Mouse (Mus musculus) ovary, postnatal 10 days (tissue): ENCODE results near the gene Nufip1.
"Not testable (repeated sequence)": the region's sequence is repeated elsewhere in the genome, so short reads cannot be mapped to it uniquely, and the experiment has no call there.

ENCODE experiments used
- DNase-seq: peaks from one replicate; pipeline ENCODE4 v3.0.0; 2022; ENCODE audit warnings: low spot score

Nufip1 gene

DNA sequence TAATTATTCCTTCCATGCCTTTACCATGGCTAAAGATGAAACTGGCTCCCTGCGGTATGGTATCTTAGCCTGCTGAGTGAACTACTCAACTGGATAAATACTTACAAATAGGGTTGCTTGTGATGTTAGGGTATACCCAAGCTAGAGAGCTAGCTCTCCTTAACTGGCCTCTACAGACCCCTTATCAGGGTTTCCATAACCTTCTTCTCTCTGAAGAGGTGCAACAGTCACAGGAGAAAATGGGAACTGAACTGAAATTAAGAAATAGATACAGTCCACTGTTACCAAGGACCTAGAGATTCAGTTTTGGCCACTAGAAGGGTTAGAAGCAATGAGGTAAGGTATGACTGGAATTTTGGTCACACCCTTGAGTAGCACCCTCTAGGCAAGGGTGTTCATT, 34.6 kb downstream of the Nufip1 start:
- DNase-seq = no peak

DNA sequence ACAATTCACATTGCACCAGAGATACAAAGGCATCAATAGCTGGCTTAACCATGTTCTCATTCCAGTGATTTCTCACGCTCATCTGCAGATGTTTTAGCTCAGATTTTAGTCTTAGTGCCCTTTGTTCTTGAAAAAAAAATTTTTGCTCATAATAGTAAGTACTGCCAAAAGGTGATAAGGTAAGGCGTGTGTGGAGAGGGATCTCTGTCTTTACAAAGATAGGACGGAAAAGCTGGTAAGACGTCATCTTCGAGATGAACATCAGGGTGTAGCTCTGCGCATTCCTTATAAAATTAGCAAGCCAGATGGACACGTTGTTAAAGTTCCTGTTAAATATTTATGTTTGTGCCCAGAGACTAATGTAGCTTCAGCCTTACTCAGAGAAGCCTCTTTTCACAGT, 35.2 kb downstream of the Nufip1 start:
- no peak for DNase-seq

GRCm38 (mm10) chr14:76147061-76147460, 36.4 kb downstream of the Nufip1 start:
- no peak for DNase-seq

- no peak for DNase-seq
These were observed 37.6 kb downstream of the Nufip1 start for GRCm38 (mm10) chr14:76148294-76148693.

DNA sequence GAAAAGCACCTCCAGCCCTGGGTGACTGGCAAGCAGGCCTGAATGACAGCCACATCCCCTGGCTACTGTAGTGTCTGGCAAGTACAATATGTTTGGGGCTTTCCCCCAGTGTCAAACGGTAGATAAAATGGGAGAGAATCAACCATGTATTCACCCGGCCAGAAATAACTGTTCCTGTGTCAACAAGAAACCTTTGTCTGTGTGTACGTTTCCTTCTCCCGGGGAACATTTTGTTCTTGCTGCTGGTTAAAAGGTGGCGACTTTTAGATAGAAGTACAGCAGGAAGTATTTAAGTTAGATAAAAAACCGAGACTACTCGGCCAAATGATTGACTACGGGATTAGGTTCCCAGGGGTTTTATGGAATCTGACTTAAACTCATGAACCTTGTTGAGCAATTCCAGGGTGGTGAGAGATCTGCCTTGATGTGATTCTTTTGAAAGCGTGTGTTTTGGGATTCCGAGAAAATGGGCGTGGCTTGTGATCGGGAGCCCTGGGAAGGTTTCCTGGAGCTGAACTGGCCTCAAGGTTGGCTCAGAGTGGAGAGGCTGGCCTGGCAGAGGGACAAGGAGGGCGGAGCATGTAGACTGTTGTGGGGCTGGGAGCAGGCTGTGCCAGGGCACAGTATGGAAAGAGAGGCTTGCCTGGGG, 39.0 kb downstream of the Nufip1 start:
- DNase-seq = peak; percentile 34

DNA sequence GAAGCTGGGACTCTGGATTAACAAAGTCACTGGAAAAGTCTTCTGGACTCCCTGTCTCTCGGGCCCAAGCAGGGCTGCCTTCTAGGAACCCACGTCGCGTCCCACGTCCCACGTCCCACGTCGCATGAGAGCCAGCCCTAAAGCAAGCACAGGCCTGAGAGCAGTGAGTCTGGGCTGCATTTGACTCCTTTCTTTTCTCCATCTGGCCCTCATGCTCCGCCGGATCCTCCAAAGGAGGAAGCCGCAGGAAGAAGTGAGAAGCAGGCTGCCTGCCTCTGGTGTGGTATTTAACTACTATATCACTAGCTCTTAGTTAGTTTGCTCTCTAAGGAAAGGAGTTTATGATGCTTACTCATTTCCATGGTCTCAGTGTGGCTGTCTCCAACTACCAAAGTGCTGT, 39.8 kb downstream of the Nufip1 start:
- DNase-seq = no peak

GRCm38 (mm10) chr14:76151011-76151410, 40.3 kb downstream of the Nufip1 start:
- no peak for DNase-seq

DNA sequence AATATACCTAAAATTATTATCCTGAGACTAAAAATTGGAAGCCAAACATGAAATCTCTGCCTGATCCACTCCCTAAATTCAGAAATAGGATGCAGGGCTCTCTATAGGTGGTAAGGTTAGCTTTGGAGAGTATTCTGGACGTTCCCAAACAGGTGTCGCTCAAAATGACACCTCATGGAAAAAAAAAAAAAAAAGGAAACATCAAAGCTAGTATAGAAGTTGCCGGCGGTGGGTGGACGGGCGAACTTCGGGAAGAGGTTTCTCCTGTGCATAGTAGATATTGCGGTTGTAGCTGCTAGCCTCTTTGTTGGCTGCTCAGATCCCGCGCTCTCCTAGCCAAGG, 41.1 kb downstream of the Nufip1 start:
- DNase-seq = no peak

DNA sequence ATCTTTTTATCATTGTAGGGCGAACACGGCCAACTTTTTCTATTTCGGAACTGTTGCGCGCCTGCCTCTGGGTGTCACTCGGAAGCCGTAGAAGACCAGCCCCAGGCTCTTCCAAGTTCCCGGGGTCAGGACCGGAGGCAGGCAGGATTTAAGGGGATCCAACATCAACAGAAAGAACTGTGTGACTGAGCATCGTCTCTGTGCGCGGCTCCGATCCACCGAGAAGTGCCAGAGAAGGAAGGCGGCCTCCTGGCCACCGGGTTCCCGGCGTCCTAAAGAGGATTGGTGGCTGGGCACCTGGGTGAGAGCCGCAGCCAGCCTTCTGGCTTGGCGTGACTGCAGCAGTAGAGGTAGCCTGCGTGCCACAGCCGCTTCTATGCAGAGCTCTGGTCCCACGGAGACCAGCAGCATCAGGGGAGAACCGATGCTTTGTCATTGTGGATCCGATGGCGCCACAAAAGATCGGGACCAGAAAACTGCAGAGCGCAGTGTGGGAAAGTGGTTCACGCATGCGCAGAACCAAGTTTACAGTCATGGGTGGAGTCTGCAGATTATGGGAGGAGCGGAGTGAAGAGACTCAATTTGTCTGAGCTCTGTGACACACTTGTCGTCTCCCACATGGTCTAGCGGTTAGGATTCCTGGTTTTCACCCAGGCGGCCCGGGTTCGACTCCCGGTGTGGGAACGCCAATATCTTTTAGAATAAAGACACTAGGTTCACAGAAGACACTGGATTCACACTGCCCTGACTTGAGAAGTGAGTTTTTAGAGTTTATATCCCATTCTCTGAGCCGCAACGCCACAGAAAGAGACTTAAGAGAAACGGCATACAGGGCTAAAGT, 41.7 kb downstream of the Nufip1 start:
- DNase-seq = peak; percentile 96

GRCm38 (mm10) chr14:76153003-76153675, 42.4 kb downstream of the Nufip1 start:
- DNase-seq = no peak

DNA sequence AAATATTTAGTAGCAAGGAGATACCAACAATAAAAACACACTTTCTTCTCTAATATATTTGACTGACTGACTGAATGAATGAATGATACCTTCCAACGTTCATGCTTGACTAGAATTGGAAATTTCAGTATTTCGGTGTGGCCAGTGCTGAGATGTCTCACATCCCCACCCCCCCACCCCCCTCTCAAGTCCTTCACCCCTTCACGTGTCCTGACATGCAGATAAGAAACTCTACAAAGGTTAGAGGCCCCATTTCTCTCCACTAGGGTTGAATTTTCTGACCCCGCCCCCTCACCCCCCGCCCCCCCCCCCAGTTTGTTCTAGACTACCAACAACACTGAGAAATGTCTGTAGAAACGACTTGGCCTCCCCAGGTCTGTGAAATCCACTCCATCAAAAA, 43.1 kb downstream of the Nufip1 start:
- DNase-seq = no peak

DNA sequence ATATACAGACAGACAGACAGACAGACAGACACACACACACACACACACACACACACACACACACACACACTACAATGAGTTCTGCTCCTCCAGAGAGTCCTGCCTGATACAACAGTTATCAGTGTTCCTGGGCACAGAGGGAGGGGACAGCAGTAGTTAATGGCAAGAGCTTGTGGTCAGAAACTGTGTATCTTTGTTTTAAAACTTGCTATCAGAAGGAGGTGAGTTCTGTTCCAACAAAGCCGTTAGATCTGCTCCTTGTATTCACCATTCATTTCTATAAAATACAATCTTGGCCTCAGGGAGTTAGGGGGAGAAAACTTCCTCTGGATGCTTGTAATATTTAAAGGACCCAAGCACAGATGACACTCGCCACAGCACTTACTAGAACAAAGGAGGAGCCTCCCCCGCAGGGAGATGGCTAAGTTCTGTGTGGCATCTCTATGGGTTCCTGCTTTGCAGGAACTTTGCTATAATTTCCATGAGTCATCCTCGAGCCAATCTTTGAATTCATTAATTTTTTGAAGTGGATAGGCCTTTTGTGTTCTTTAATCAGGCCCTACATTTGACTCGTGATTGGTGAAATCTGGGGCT, 47.6 kb downstream of the Nufip1 start:
- no peak for DNase-seq

DNA sequence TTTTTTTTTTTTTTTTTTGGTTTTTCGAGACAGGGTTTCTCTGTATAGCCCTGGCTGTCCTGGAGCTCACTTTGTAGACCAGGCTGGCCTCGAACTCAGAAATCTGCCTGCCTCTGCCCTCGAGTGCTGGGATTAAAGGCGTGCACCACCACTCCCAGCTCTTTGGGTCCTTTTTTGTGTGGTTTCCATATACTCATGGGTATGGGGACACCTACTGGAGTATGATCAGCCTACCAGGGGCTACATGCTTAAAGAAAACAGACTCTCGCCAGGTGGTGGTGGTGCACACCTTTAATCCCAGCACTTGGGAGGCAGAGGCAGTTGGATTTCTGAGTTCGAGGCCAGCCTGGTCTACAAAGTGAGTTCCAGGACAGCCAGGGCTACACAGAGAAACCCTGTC, 49.9 kb downstream of the Nufip1 start:
- DNase-seq = not testable (repeated sequence)

DNA sequence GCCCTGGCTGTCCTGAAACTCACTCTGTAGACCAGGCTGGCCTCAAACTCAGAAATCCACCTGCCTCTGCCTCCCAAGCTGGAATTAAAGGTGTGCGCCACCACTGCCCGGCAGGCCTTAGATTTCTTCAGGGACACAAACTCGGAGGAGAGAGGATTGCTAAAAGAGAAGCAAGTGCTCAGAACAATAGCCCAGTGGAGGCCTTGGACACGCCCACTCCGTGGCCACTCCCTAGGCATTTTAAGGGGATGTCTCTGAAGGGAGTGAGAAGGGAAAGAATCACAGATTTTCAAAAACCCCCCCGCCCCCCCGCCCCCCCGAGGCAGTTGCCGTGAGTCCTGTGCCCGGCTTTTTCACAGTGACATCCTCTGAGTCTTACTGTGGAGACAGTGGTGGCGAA, 53.5 kb downstream of the Nufip1 start:
- no peak for DNase-seq

DNA sequence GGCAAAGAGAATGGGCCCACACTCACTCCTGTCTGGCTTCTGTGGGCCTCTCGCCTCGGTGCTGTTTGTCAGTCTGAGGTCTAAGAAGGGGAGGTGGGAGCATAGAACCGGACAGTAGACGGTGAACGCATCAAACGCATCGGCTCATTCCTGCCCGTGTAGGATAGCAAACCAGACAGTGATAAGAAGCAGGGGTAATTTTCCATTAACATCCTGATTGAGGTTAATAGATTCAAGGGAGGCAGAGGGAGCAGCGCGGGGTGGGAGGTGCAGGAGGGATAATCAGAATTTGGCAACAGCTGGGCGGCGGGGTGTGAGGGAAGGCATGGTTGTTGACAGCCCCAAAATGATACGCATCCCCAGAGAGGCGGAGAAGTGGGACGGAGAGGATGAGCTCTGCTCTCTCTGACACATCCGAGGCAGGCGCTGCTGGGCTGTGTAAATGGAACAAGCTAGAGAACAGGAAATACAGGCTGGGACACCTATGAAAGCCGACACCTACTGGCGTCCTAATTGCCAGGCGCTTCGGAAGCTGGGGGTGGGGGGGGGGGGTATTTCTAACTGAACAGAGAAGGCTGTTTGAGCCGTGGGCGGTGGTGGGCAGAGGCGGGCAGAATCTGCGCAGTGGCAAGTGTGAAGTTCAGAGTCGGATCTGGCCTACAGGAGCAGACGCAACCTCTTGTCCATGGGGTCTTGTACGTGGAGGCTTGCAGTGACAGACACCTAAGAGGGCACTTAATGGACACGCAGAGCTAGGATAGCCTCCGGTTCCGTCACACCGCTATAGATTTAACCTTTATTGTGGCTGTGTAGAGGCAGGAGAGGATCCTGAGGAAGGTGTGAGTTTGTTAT, 54.4 kb downstream of the Nufip1 start:
- DNase-seq = no peak

GRCm38 (mm10) chr14:76169876-76170466, 59.3 kb downstream of the Nufip1 start:
- no peak for DNase-seq

DNA sequence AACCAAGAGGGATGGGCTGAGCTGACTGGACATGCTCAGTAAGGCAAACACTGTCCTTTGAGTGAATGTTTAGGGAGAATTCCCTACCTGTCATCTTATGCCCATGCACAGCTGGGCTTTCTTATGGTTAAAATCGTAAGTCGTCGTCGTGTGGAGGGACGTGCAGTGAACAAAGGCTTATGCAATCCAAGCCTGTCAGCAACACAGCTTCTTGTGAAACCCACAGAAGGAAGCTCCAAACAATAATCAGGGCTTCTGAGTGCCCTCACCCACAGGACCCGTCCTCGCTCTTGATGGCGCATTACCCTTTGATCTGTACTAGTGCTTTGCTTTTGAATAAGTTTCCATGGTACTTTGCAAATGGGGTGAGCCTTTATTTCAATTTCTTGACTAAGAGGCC, 60.6 kb downstream of the Nufip1 start:
- no peak for DNase-seq

GRCm38 (mm10) chr14:76174328-76174727, 63.6 kb downstream of the Nufip1 start:
- DNase-seq = no peak

DNA sequence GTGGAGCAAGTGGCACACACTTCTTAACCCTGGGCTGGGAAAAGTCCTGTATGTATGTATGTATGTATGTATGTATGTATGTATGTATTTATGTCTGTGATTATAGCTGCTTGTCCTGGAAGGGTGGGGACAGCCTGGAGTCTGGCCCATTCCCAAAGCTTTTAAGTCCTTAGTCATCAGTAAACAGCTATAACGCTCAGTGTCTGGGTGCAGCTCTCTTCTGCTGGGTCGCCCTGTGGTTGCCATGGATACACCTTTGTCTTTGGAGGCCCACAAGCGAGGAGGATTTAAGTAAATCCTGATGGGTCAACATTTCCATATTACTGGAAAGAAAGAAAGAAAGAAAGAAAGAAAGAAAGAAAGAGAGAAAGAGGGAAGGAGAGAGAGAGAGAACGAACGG, 65.1 kb downstream of the Nufip1 start:
- DNase-seq = no peak

- no peak for DNase-seq
These were observed 66.5 kb downstream of the Nufip1 start for GRCm38 (mm10) chr14:76177230-76177629.

DNA sequence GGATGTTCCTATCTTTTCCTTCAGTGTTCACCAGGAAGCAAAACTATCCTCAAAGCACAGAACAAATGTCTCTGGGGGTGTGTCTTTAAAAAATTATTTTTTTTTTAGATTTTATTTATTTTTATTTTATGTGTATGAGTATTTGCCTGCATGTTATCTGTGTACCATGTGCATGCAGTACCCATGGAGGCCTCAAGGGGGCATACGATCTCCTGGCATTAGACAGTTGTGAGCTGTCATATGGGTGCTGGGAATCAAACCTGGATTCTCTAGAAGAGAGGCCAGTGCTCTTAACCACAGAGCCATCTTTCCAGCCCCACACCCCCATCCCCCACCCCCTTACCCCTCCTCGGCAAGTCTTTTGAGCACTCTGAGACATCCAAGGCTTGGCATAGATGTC, 67.8 kb downstream of the Nufip1 start:
- DNase-seq = no peak

DNA sequence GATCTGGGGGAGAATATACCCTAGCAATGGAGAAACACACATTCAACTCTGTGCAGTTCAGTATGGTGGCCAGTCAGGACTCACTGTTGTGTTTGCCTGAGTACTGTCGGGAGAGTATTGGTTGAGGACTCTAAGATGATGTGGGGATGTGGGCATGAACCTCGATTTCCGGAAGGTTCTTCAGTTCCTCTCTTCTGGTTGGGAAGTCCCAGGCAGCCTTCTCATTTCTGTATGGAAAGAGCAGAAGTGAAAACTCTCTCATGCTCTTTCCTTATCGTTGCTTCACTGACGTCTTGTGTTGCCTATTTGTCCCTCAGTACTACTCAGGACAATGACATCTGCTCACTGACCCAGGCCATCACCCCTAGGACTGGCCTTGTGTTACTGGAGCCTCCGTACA, 68.7 kb downstream of the Nufip1 start:
- no peak for DNase-seq
